Comparison of ENCODE assay signal across 8 mouse cellular contexts in the genomic region with DNA sequence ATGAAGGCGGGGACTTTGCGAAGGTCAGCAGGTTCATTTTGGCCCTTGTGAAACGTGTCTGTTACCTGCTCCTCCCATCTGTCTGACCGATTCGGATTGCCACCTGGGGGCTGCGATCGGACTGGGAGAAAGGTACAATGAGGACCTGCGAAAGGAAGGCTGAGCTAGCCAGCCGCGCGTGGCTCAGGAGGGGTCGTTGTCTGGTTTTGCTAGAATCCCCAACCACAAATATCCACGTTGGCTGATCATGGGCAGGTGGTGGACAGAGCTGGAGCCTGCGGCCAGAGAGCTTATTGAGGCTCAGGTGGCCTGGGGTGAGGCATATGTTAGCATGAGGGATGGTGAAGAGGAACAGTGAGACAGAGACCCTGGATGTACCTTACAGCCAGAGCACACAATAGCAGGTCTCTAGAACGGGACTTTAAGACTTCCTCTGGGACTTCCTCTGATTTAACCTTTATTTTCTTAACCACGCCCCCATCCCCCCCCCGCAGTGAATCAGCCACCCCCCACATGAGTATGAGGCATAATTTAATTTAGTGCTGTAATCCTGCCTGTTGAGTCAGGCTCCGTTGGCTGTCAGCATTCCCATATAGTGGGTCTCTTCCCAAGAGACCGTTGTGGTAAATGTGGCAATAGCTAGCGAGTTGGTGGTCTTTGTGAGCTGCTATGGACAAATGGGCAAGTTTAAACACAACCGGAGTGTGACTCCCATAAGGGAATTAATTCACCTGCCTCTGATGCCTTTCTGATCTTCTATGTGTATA. TPM values are rescaled to one million over a fixed set of nuclear protein-coding genes. Genes with fewer than 3 reads are reported as not detected.
DNase-seq lines count a peak whose midpoint lies in the region; ATAC-seq and TF ChIP-seq lines count a peak whose summit lies in the region.

No protein-coding gene starts in this region.

- no peaks in the 10 kb centered on the region for H3K36me3 ChIP-seq in liver, adult 2 months (ENCODE audit: control insufficient read depth, insufficient read depth, low read length)
- no peaks in the 10 kb centered on the region for H3K36me3 ChIP-seq in heart, embryonic 16.5 days (ENCODE audit: control insufficient read depth, insufficient read depth)
- H3K36me3 ChIP-seq in macrophage (ENCODE audit: inconsistent target): no peaks in the 10 kb centered on the region

- 15% methylated on average over 21 of the region's 21 CpGs for WGBS in liver, adult 2 months
- WGBS in heart, embryonic 16.5 days: 10% methylated on average over 21 of the region's 21 CpGs
- 13% methylated on average over 21 of the region's 21 CpGs for WGBS in macrophage (ENCODE audit: missing documents)

- peaks cover 13% of the 10 kb centered on the region for H3K4me1 ChIP-seq in liver, adult 2 months (ENCODE audit: control insufficient read depth, insufficient read depth, low read length)
- H3K4me1 ChIP-seq in heart, embryonic 16.5 days (ENCODE audit: control insufficient read depth, insufficient read depth, low read length): peaks cover 27% of the 10 kb centered on the region

- no peak for TF ChIP-seq POLR2A in liver, adult 2 months (IDR thresholded peaks at IDR 0.05; ENCODE audit: extremely low read depth, insufficient read depth, low read length)

- H3K27ac ChIP-seq in liver, adult 2 months (replicated peaks; ENCODE audit: insufficient read depth, low read depth, low read length): no peak overlapping the region
- H3K27ac ChIP-seq in heart, embryonic 16.5 days (ENCODE audit: low read length): no peak overlapping the region; the same call in none of the 2 replicates
- no peak overlapping the region for H3K27ac ChIP-seq in macrophage

- no peaks in the 10 kb centered on the region for H3K27me3 ChIP-seq in liver, adult 2 months (ENCODE audit: control insufficient read depth, insufficient read depth, low read length)
- no peaks in the 10 kb centered on the region for H3K27me3 ChIP-seq in heart, embryonic 16.5 days (ENCODE audit: control insufficient read depth, insufficient read depth, low read length)

- intact Hi-C loops in left cerebral cortex, postnatal 4 days (cut with DNase I): loop anchor here (5.0 kb wide), 1 partner anchor 49 kb away; no protein-coding TSS in a partner anchor

- TF ChIP-seq CTCF in liver, adult 2 months (IDR thresholded peaks at IDR 0.05; ENCODE audit: low read depth, low read length): no peak

- H3K79me2 ChIP-seq in liver, adult 2 months (ENCODE audit: control insufficient read depth, insufficient read depth, low read length): peaks cover 11% of the 10 kb centered on the region
- no peaks in the 10 kb centered on the region for H3K79me2 ChIP-seq in macrophage (ENCODE audit: inconsistent target)

- peak overlapping the region; percentile 75 for H3K9ac ChIP-seq in liver, adult 2 months (ENCODE audit: low read depth, low read length)
- H3K9ac ChIP-seq in heart, embryonic 16.5 days (ENCODE audit: low read length): peak overlapping the region; percentile 86

- no peak; the same call in 1 of the 2 replicates for ATAC-seq in heart, embryonic 16.5 days (replicated peaks; ENCODE audit: extremely low read depth, insufficient read depth, low FRiP score)
- no peak for ATAC-seq in activated CD4-positive, CD25-positive, alpha-beta regulatory T cell, adult 4 months

- no peaks in the 10 kb centered on the region for H3K9me3 ChIP-seq in heart, embryonic 16.5 days (replicated peaks; ENCODE audit: control insufficient read depth, low read length)

- peak overlapping the region; percentile 96 for H3K4me2 ChIP-seq in heart, embryonic 16.5 days (ENCODE audit: low read depth, low read length)

- peak overlapping the region; percentile 88 for H3K4me3 ChIP-seq in liver, adult 2 months (ENCODE audit: insufficient read depth, low read depth, low read length)
- peak overlapping the region; percentile 71 for H3K4me3 ChIP-seq in heart, embryonic 16.5 days (ENCODE audit: low read length)
- H3K4me3 ChIP-seq in macrophage (ENCODE audit: inconsistent target): peak overlapping the region; percentile 20; the same call in 1 of the 2 replicates

- DNase-seq in liver, adult 2 months (ENCODE audit: extremely low read depth, low read depth, low spot score): no peak
- no peak for DNase-seq in liver
- DNase-seq in cerebellum, adult 11 months: peak; percentile 32
- no peak for DNase-seq in left cerebral cortex, postnatal 4 days
- DNase-seq in frontal cortex, postnatal 25 days (ENCODE audit: low spot score in 2 of 2): no peak

RNA-seq across cellular contexts. Expression of gene Zfp697, which starts 0.9 kb away (rescaled TPM):
- 1.0 and 1.2 TPM in 2 replicates for total RNA-seq in liver, adult 2 months (2014; rRNA removed)
- polyA plus RNA-seq in liver, adult 2 months (2012; rRNA removed): 0.73 and 1.3 TPM in 2 replicates
- 9.3 and 9.8 TPM in 2 replicates for polyA plus RNA-seq in heart, embryonic 16.5 days (2015; fragmentation: Nextera tagmentation; extraction: Ambion mirVana)
- 10 to 100 TPM in 3 of 26 experiments, 1 to 10 TPM in 11, under 1 TPM in 12; 0.37 to 15.3 (median 1.8) TPM for total RNA-seq in macrophage (2018; cell fraction: chromatin; rRNA removed)
- 1 to 10 TPM in 2 of 26 experiments, under 1 TPM in 24; 0.03 to 2.0 (median 0.21) TPM for total RNA-seq in macrophage (2018; cell fraction: cytosol; rRNA removed)
- 1 to 10 TPM in 12 of 26 experiments, under 1 TPM in 10, not detected in 4; 0.13 to 7.2 (median 1.2) TPM for total RNA-seq in macrophage (2018; cell fraction: nucleus; rRNA removed)
- 0.20 to 1.1 TPM (median 0.27 TPM) in 3 replicates for polyA plus RNA-seq in macrophage (2018)
- under 1 TPM in 1 of 2 experiments, not detected in 1; 0.11 TPM for polyA plus RNA-seq in activated CD4-positive, CD25-positive, alpha-beta regulatory T cell, adult 4 months (2017; shearing (Covaris generic))
- total RNA-seq in left cerebral cortex, postnatal 4 days (2021): 10 to 100 TPM; 41.0 to 42.9 TPM

RNA-seq across cellular contexts. Expression of gene Phgdh, which starts 43.4 kb away (rescaled TPM):
- 0.92 and 3.2 TPM in 2 replicates for total RNA-seq in liver, adult 2 months (2014; rRNA removed)
- 0.39 and 0.48 TPM in 2 replicates for polyA plus RNA-seq in liver, adult 2 months (2012; rRNA removed)
- polyA plus RNA-seq in heart, embryonic 16.5 days (2015; fragmentation: Nextera tagmentation; extraction: Ambion mirVana): 94.8 and 112 TPM in 2 replicates
- 10 to 100 TPM in 1 of 26 experiments, 1 to 10 TPM in 16, under 1 TPM in 1, not detected in 8; 0.73 to 28.8 (median 2.9) TPM for total RNA-seq in macrophage (2018; cell fraction: chromatin; rRNA removed)
- total RNA-seq in macrophage (2018; cell fraction: cytosol; rRNA removed): 10 to 100 TPM in 7 of 26 experiments, 1 to 10 TPM in 18, under 1 TPM in 1; 0.99 to 15.6 (median 4.1) TPM
- 10 to 100 TPM in 3 of 26 experiments, 1 to 10 TPM in 17, under 1 TPM in 3, not detected in 3; 0.75 to 17.5 (median 5.1) TPM for total RNA-seq in macrophage (2018; cell fraction: nucleus; rRNA removed)
- polyA plus RNA-seq in macrophage (2018): 0.63 to 1.6 TPM (median 1.0 TPM) in 3 replicates
- 100 to 1,000 TPM; 107 to 156 TPM for polyA plus RNA-seq in activated CD4-positive, CD25-positive, alpha-beta regulatory T cell, adult 4 months (2017; shearing (Covaris generic))
- total RNA-seq in left cerebral cortex, postnatal 4 days (2021): 10 to 100 TPM; 53.5 to 55.0 TPM

Comparison
In these comparisons a context has a peak if more than half of its experiments do, and no peak if none do; other contexts are left out.
1. H3K4me3 ChIP-seq: peak in every context shown above with its lines; median percentile 88 in liver, adult 2 months; 71 in heart, embryonic 16.5 days; 20 in macrophage.
2. RNA of gene Phgdh, which starts 43.4 kb away (polyA plus RNA-seq): 107 to 156 TPM in activated CD4-positive, CD25-positive, alpha-beta regulatory T cell, adult 4 months and 94.8 to 112 TPM in heart, embryonic 16.5 days; 0.63 to 1.6 TPM in macrophage and 0.39 to 0.48 TPM in liver, adult 2 months; every median in the first group is over 10 times any median in the second.